Mouse (Mus musculus): ENCODE measurements around the gene Usp18. TPM values are rescaled to one million over a fixed set of nuclear protein-coding genes. Genes with fewer than 3 reads are reported as not detected.

The Usp18 gene
- polyA plus RNA-seq (2015; fragmentation: Nextera tagmentation; extraction: Ambion mirVana): 1.7 and 3.6 TPM in 2 replicates

DNA sequence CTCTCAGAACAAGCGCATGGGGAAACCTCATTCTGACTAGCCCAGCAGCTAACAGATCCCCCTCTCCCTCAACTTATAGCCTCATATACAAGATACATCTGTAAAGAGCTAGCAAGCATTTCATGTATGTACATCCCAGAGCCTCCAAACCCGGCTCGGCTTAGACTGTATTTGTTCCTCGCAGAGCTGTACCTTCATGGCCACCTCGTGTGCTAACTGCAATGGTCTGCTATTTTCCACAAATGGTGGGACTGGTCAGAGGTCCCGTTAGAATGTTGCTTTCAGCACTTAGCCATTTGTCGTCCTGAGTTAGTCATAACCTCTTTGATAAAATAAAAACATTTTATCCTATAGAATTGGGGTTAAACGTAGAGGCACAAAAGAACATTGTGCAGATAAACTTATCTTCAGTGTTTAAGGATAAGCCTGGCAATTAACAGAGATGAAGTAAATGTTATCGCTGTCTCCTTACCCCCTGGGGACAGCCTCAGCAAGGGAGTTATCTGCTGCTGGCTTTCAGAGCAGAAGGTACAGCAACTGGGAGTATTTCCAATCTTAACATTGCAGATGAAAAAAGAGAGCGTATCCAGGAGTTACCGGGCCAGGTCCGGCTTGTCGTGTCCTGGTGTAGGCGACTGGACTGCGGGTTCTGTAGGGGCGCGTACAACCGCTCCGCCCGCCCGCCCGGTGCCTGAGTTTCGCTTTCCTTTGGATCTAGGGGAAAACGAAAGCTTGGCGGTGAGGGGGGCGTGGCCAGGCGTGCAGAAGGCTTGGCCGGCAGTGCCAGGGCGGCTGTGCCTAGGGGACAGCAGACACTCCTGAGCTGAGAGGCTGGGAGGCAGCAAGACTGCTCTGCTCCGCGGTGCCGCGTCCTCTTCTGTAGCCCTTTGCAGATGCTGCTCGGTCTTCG, at the start of gene Usp18:
Usp18 (plus strand) TSS at position 780 of the 910 bp plus-strand sequence.
- Histone ChIP-seq H3K36me3 (no peaks in the 10 kb centered on the region), H3K9me3 (replicated peaks) (no peaks in the 10 kb centered on the region), H3K27me3 (peaks cover 13% of the 10 kb centered on the region), H3K27ac (peak within 1 kb of the TSS; percentile 35), H3K4me2 (peak within 1 kb of the TSS; percentile 69), H3K4me1 (replicated peaks) (peaks cover 4% of the 10 kb centered on the region), H3K9ac (peak within 1 kb of the TSS; percentile 69), H3K4me3 (peak within 1 kb of the TSS; percentile 76)
- peak; percentile 92 for ATAC-seq (replicated peaks; ENCODE audit: insufficient number of reproducible peaks, insufficient read depth, low FRiP score, low read depth)
- 3% methylated on average over 35 of the region's 35 CpGs for WGBS

DNA sequence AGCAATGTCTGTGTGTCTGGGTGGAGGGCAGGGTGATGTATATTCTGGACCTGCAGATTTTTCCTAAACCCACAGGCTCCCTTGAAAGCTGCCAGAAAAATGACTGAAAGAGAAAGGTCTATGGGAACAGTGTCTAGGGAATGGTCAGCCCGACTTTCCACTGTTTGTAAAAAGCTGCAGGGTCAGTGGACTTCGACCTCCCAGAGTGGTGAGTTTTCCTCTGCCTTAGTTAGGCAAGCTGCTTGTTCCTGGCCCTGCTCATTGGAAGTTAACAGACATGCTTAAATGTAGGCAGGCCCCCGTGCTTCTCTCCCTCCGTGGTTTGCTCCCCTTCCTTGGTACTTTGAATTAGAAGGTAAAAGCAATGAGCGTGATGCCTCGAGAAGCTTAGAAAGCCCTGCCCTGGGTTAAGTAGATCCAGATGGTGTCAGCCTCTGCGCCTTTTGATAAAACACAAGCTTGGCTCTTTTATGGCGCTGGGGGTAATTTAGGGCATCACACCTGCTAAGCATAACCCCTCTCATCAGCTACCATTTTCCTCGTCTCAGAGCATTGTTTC, 47.8 kb upstream of the Usp18 start:
- Histone ChIP-seq H3K9ac (no peak overlapping the region), H3K4me2 (no peak overlapping the region), H3K4me1 (replicated peaks) (peaks cover 2% of the 10 kb centered on the region; the same call in 1 of the 2 replicates), H3K9me3 (replicated peaks) (no peaks in the 10 kb centered on the region), H3K36me3 (peaks cover 5% of the 10 kb centered on the region; the same call in 1 of the 2 replicates), H3K4me3 (no peak overlapping the region), H3K27ac (no peak overlapping the region), H3K27me3 (no peaks in the 10 kb centered on the region)
- 63% methylated on average over 9 of the region's 9 CpGs for WGBS
- no peak for ATAC-seq (replicated peaks; ENCODE audit: insufficient number of reproducible peaks, insufficient read depth, low FRiP score, low read depth)

- no peaks in the 10 kb centered on the region for H3K4me1 ChIP-seq (replicated peaks)
- H3K36me3 ChIP-seq: no peaks in the 10 kb centered on the region
- H3K4me3 ChIP-seq: no peak overlapping the region
- 97% methylated on average over 3 of the region's 4 CpGs for WGBS
- H3K9ac ChIP-seq: no peak overlapping the region
- no peak overlapping the region for H3K4me2 ChIP-seq
- no peak overlapping the region for H3K27ac ChIP-seq
- H3K27me3 ChIP-seq: no peaks in the 10 kb centered on the region
- no peak for ATAC-seq (replicated peaks; ENCODE audit: insufficient number of reproducible peaks, insufficient read depth, low FRiP score, low read depth)
- no peaks in the 10 kb centered on the region for H3K9me3 ChIP-seq (replicated peaks)
Measured at GRCm38 (mm10) chr6:121200458-121200857, 45.2 kb upstream of the Usp18 start.

- no peak overlapping the region for H3K4me2 ChIP-seq
- no peak overlapping the region for H3K27ac ChIP-seq
- H3K36me3 ChIP-seq: no peaks in the 10 kb centered on the region
- 84% methylated on average over 5 of the region's 5 CpGs for WGBS
- no peak overlapping the region for H3K9ac ChIP-seq
- H3K4me3 ChIP-seq: no peak overlapping the region
- H3K4me1 ChIP-seq (replicated peaks): no peaks in the 10 kb centered on the region
- H3K9me3 ChIP-seq (replicated peaks): no peaks in the 10 kb centered on the region
- ATAC-seq (replicated peaks; ENCODE audit: insufficient number of reproducible peaks, insufficient read depth, low FRiP score, low read depth): no peak
- H3K27me3 ChIP-seq: no peaks in the 10 kb centered on the region
Measured at GRCm38 (mm10) chr6:121202026-121202425, 43.7 kb upstream of the Usp18 start.

GRCm38 (mm10) chr6:121206481-121206880, 39.2 kb upstream of the Usp18 start:
- no peak for ATAC-seq (replicated peaks; ENCODE audit: insufficient number of reproducible peaks, insufficient read depth, low FRiP score, low read depth)
- H3K4me3 ChIP-seq: no peak overlapping the region
- no peaks in the 10 kb centered on the region for H3K9me3 ChIP-seq (replicated peaks)
- peaks cover 15% of the 10 kb centered on the region for H3K4me1 ChIP-seq (replicated peaks)
- H3K27ac ChIP-seq: no peak overlapping the region
- H3K36me3 ChIP-seq: no peaks in the 10 kb centered on the region
- H3K9ac ChIP-seq: no peak overlapping the region
- no peak overlapping the region for H3K4me2 ChIP-seq
- 76% methylated on average over 5 of the region's 5 CpGs for WGBS
- peaks cover 19% of the 10 kb centered on the region for H3K27me3 ChIP-seq

GRCm38 (mm10) chr6:121209584-121209983, 36.1 kb upstream of the Usp18 start:
- Histone ChIP-seq H3K36me3 (no peaks in the 10 kb centered on the region), H3K27ac (no peak overlapping the region), H3K4me1 (replicated peaks) (peaks cover 20% of the 10 kb centered on the region), H3K27me3 (peaks cover 24% of the 10 kb centered on the region), H3K4me3 (no peak overlapping the region), H3K4me2 (no peak overlapping the region), H3K9me3 (replicated peaks) (no peaks in the 10 kb centered on the region), H3K9ac (no peak overlapping the region)
- WGBS: 65% methylated on average over 2 of the region's 2 CpGs
- no peak for ATAC-seq (replicated peaks; ENCODE audit: insufficient number of reproducible peaks, insufficient read depth, low FRiP score, low read depth)

DNA sequence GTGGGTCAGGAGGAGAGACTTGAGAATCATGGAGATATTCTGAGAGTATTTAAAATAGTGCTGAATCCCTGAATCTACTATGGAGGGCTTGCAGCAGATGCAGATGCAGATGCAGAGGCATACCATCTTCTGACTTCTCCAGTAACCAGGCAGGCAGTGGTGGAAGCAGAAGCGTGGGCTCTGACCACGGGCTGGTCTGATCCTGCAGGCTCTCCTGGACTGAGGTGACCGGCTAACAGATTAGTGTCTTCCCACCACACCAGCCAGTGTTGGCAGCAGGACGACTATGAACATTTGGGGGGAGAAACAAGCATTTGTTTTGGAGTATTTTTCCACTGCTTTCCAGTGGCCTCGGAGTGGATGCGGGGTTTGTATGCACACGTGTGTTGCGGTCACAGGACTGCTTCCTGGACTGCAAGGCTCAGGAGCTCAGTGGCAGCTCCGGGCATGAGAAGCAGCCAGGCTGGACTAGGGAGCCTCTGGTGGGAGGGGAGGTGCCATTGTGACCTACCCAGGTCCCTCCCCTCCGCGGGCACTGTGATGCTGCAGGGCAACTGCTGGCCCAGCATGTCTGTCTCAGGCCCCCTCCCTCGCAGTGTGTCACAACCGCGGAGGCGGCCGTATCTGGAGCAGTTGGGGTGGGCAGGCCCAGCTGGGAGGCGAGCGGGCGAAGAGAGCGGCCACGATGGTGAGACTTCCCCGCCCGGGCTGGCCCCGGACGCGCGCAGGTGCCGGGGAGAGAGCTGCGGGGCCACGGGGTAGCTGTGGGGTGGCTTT, 35.4 kb upstream of the Usp18 start, which contains the start of gene Tuba8:
Tuba8 (plus strand) TSS at position 548 of the 777 bp plus-strand sequence.
- H3K4me3 ChIP-seq: peak within 1 kb of the TSS; percentile 51
- peak within 1 kb of the TSS; percentile 51 for H3K9ac ChIP-seq
- no peaks in the 10 kb centered on the region for H3K36me3 ChIP-seq
- no peak within 1 kb of the TSS for H3K27ac ChIP-seq
- no peaks in the 10 kb centered on the region for H3K9me3 ChIP-seq (replicated peaks)
- H3K4me2 ChIP-seq: peak within 1 kb of the TSS; percentile 88
- H3K4me1 ChIP-seq (replicated peaks): peaks cover 20% of the 10 kb centered on the region
- 5% methylated on average over 30 of the region's 30 CpGs for WGBS
- ATAC-seq (replicated peaks; ENCODE audit: insufficient number of reproducible peaks, insufficient read depth, low FRiP score, low read depth): peak; percentile 71
- H3K27me3 ChIP-seq: peaks cover 24% of the 10 kb centered on the region

DNA sequence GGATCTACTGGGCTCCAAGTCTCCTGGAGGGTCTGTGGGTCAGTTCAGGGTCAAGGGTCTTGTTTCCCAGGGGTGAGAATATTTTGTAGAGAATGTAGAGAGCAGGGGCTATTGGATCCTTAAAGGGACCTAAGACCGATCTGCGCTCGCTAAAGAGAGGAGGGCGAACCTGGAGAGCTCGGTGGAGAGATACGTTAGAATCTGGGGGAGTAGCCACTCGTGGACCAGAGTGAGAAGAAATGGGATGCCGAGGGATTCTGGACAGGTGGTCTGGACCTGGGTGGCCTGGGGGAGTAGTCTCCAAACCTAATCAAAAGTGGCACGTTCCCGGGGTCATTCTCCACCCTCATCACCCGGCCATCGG, 34.8 kb upstream of the Usp18 start:
- Histone ChIP-seq H3K27me3 (peaks cover 24% of the 10 kb centered on the region), H3K9ac (peak overlapping the region; percentile 51), H3K27ac (no peak overlapping the region), H3K36me3 (no peaks in the 10 kb centered on the region), H3K4me2 (peak overlapping the region; percentile 88), H3K4me3 (peak overlapping the region; percentile 51), H3K9me3 (replicated peaks) (no peaks in the 10 kb centered on the region), H3K4me1 (replicated peaks) (peaks cover 20% of the 10 kb centered on the region)
- ATAC-seq (replicated peaks; ENCODE audit: insufficient number of reproducible peaks, insufficient read depth, low FRiP score, low read depth): no peak
- WGBS: 4% methylated on average over 12 of the region's 12 CpGs

- Histone ChIP-seq H3K27ac (no peak overlapping the region), H3K36me3 (no peaks in the 10 kb centered on the region)
- 16% methylated on average over 5 of the region's 5 CpGs for WGBS
Measured at GRCm38 (mm10) chr6:121211743-121212142, 34.0 kb upstream of the Usp18 start.

DNA sequence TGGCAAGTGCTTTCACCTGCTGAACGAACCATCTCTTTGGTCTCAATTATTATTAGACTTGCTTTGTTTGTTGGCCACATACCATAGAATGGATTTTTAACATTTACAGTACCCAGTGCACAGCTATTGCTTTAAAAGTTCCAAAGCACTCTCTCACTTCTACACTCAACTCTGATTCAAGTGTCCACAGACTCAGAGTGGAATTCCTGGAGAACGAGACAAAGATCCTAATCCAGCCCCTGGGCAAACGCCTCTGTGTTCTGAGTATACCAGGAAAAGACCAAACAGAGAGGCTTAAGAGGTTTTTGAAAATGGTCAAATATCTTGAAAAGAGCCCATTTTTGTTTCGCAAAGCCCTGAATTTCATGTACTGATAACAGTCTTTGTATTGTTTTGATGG, 32.7 kb upstream of the Usp18 start:
- H3K9ac ChIP-seq: no peak overlapping the region
- H3K27ac ChIP-seq: no peak overlapping the region
- ATAC-seq (replicated peaks; ENCODE audit: insufficient number of reproducible peaks, insufficient read depth, low FRiP score, low read depth): no peak
- 71% methylated on average over 4 of the region's 4 CpGs for WGBS
- no peaks in the 10 kb centered on the region for H3K9me3 ChIP-seq (replicated peaks)
- H3K27me3 ChIP-seq: peaks cover 24% of the 10 kb centered on the region
- H3K4me3 ChIP-seq: no peak overlapping the region
- H3K4me1 ChIP-seq (replicated peaks): peaks cover 20% of the 10 kb centered on the region
- H3K36me3 ChIP-seq: no peaks in the 10 kb centered on the region
- no peak overlapping the region for H3K4me2 ChIP-seq

More at GRCm38 (mm10) chr6:121211743-121212142, 34.0 kb upstream of the Usp18 start:
- no peak for ATAC-seq (replicated peaks; ENCODE audit: insufficient number of reproducible peaks, insufficient read depth, low FRiP score, low read depth)
- H3K27me3 ChIP-seq: peaks cover 24% of the 10 kb centered on the region
- H3K4me3 ChIP-seq: peak overlapping the region; percentile 51
- peaks cover 20% of the 10 kb centered on the region for H3K4me1 ChIP-seq (replicated peaks)
- H3K4me2 ChIP-seq: peak overlapping the region; percentile 88
- no peak overlapping the region for H3K9ac ChIP-seq
- H3K9me3 ChIP-seq (replicated peaks): no peaks in the 10 kb centered on the region

DNA sequence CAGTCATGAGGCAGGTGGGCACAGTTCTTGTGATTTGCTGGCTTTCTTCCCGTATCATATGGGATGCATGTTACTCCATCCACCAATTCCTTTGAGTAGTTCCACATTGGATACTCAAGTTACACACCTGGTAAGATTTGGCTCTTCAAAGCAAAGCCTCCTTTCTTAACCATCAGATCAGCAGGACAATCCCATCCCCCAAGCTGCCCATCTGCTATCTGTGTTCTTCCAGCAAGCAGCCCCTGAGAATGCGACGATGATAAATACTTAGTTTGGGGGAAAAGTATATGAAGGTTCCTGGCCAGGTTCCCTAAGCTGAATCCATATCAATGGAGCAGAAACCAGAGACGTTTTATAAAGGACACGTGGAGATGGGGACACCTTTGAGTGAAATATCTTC, 31.5 kb upstream of the Usp18 start:
- Histone ChIP-seq H3K4me3 (no peak overlapping the region), H3K36me3 (no peaks in the 10 kb centered on the region), H3K4me2 (no peak overlapping the region), H3K4me1 (replicated peaks) (peaks cover 24% of the 10 kb centered on the region), H3K27ac (no peak overlapping the region), H3K27me3 (peaks cover 24% of the 10 kb centered on the region), H3K9ac (no peak overlapping the region), H3K9me3 (replicated peaks) (no peaks in the 10 kb centered on the region)
- ATAC-seq (replicated peaks; ENCODE audit: insufficient number of reproducible peaks, insufficient read depth, low FRiP score, low read depth): no peak
- 74% methylated on average over 5 of the region's 5 CpGs for WGBS

Data from heart, embryonic 15.5 days (tissue).